Comparison of ENCODE assay signal across 8 mouse cellular contexts in genomic region chr9:37144696-37145095, GRCm38 (mm10). TPM values are rescaled to one million over a fixed set of nuclear protein-coding genes. Genes with fewer than 3 reads are reported as not detected.
DNase-seq lines count a peak whose midpoint lies in the region; ATAC-seq and TF ChIP-seq lines count a peak whose summit lies in the region.

No protein-coding gene starts in this region.

- H3K27me3 ChIP-seq in lung, embryonic 14.5 days (ENCODE audit: insufficient read depth, low read length) = 0 out of 2 replicates have a peak, but pooled peaks cover 4% of the 10 kb centered on the region
- H3K27me3 ChIP-seq in forebrain, embryonic 11.5 days (ENCODE audit: control insufficient read depth, insufficient read depth, low read length) = no peaks in the 10 kb centered on the region
- H3K27me3 ChIP-seq in limb, embryonic 12.5 days = peaks cover 62% of the 10 kb centered on the region
- no peaks in the 10 kb centered on the region for H3K27me3 ChIP-seq in stomach, embryonic 14.5 days (ENCODE audit: control insufficient read depth, insufficient read depth, low read length)

- no peak for DNase-seq in lung, embryonic 14.5 days
- no peak for DNase-seq in lung, postnatal 4 days
- no peak for DNase-seq in forebrain, embryonic 11.5 days (ENCODE audit: low spot score)
- no peak for DNase-seq in layer of hippocampus, adult 18-20 months (ENCODE audit: low spot score in 2 of 2)
- no peak for DNase-seq in adipocyte (ENCODE audit: low spot score)
- DNase-seq in adrenal gland, postnatal 10 days = no peak

- H3K27ac ChIP-seq in lung, embryonic 14.5 days (ENCODE audit: low read depth) = peak overlapping the region; percentile 97
- peak overlapping the region; percentile 97 for H3K27ac ChIP-seq in forebrain, embryonic 11.5 days (ENCODE audit: low read depth, low read length)
- peak overlapping the region; percentile 96 for H3K27ac ChIP-seq in limb, embryonic 12.5 days
- peak overlapping the region; percentile 98 for H3K27ac ChIP-seq in stomach, embryonic 14.5 days (ENCODE audit: low read length)

- TF ChIP-seq CTCF in lung, embryonic 14.5 days (IDR thresholded peaks at IDR 0.05; ENCODE audit: low read depth) = no peak

- no peaks in the 10 kb centered on the region for H3K36me3 ChIP-seq in lung, embryonic 14.5 days (ENCODE audit: insufficient read depth)
- H3K36me3 ChIP-seq in forebrain, embryonic 11.5 days (ENCODE audit: control insufficient read depth, insufficient read depth, low read length) = no peaks in the 10 kb centered on the region
- H3K36me3 ChIP-seq in limb, embryonic 12.5 days = no peaks in the 10 kb centered on the region
- H3K36me3 ChIP-seq in stomach, embryonic 14.5 days (ENCODE audit: control insufficient read depth, insufficient read depth, low read length) = no peaks in the 10 kb centered on the region

- peak overlapping the region; percentile 79 for H3K9ac ChIP-seq in lung, embryonic 14.5 days
- H3K9ac ChIP-seq in forebrain, embryonic 11.5 days (ENCODE audit: low read length) = peak overlapping the region; percentile 90
- H3K9ac ChIP-seq in limb, embryonic 12.5 days (replicated peaks) = peak overlapping the region; percentile 91
- H3K9ac ChIP-seq in stomach, embryonic 14.5 days (replicated peaks; ENCODE audit: low read depth, low read length) = peak overlapping the region; percentile 85

- ATAC-seq in lung, embryonic 14.5 days (ENCODE audit: insufficient read depth) = no peak
- no peak for ATAC-seq in forebrain, embryonic 11.5 days (replicated peaks; ENCODE audit: low FRiP score)
- ATAC-seq in limb, embryonic 12.5 days (ENCODE audit: insufficient number of reproducible peaks, insufficient read depth, low FRiP score, low TSS enrichment, low read depth) = no peak
- ATAC-seq in stomach, embryonic 14.5 days (ENCODE audit: insufficient number of reproducible peaks, insufficient read depth, low FRiP score, low read depth) = no peak

- H3K4me1 ChIP-seq in lung, embryonic 14.5 days (ENCODE audit: insufficient read depth) = peaks cover 20% of the 10 kb centered on the region
- peaks cover 37% of the 10 kb centered on the region for H3K4me1 ChIP-seq in forebrain, embryonic 11.5 days (replicated peaks; ENCODE audit: control insufficient read depth, insufficient read depth, low read length)
- peaks cover 65% of the 10 kb centered on the region for H3K4me1 ChIP-seq in limb, embryonic 12.5 days (replicated peaks)
- peaks cover 39% of the 10 kb centered on the region for H3K4me1 ChIP-seq in stomach, embryonic 14.5 days (ENCODE audit: control insufficient read depth, insufficient read depth, low read length)

- 17% methylated on average over 6 of the region's 6 CpGs for WGBS in lung, embryonic 14.5 days
- 1% methylated on average over 6 of the region's 6 CpGs for WGBS in forebrain, embryonic 11.5 days
- WGBS in limb, embryonic 12.5 days = 1% methylated on average over 6 of the region's 6 CpGs
- 14% methylated on average over 6 of the region's 6 CpGs for WGBS in stomach, embryonic 14.5 days

- peak overlapping the region; percentile 91 for H3K4me2 ChIP-seq in lung, embryonic 14.5 days
- peak overlapping the region; percentile 93 for H3K4me2 ChIP-seq in forebrain, embryonic 11.5 days (ENCODE audit: low read depth, low read length, severe bottlenecking)
- H3K4me2 ChIP-seq in limb, embryonic 12.5 days = peak overlapping the region; percentile 90
- H3K4me2 ChIP-seq in stomach, embryonic 14.5 days (replicated peaks; ENCODE audit: low read depth, low read length) = peak overlapping the region; percentile 56

- H3K9me3 ChIP-seq in lung, embryonic 14.5 days (ENCODE audit: low read depth, low read length) = no peaks in the 10 kb centered on the region
- no peaks in the 10 kb centered on the region for H3K9me3 ChIP-seq in forebrain, embryonic 11.5 days (ENCODE audit: control insufficient read depth, low read length)
- H3K9me3 ChIP-seq in limb, embryonic 12.5 days = no peaks in the 10 kb centered on the region
- no peaks in the 10 kb centered on the region for H3K9me3 ChIP-seq in stomach, embryonic 14.5 days (ENCODE audit: control insufficient read depth, low read depth, low read length)

- peak overlapping the region; percentile 69 for H3K4me3 ChIP-seq in lung, embryonic 14.5 days (ENCODE audit: low read depth, low read length)
- H3K4me3 ChIP-seq in forebrain, embryonic 11.5 days (ENCODE audit: low read depth, low read length) = peak overlapping the region; percentile 60
- H3K4me3 ChIP-seq in limb, embryonic 12.5 days (replicated peaks) = peak overlapping the region; percentile 74
- peak overlapping the region; percentile 72 for H3K4me3 ChIP-seq in stomach, embryonic 14.5 days (ENCODE audit: low read depth, low read length)

RNA-seq across cellular contexts. Expression of gene Pknox2, which starts 2.5 kb away (rescaled TPM):
- polyA plus RNA-seq in lung, embryonic 14.5 days (2014; fragmentation: Nextera tagmentation; extraction: Ambion mirVana) = 6.7 and 7.1 TPM in 2 replicates
- polyA plus RNA-seq in forebrain, embryonic 11.5 days (2014; fragmentation: Nextera tagmentation; extraction: Ambion mirVana) = 21.0 and 23.7 TPM in 2 replicates
- polyA plus RNA-seq in limb, embryonic 12.5 days (2016; fragmentation: Nextera tagmentation; extraction: Ambion mirVana) = 15.5 and 18.6 TPM in 2 replicates
- polyA plus RNA-seq in stomach, embryonic 14.5 days (2014; fragmentation: Nextera tagmentation; extraction: Ambion mirVana) = 6.1 and 7.5 TPM in 2 replicates
- total RNA-seq in layer of hippocampus, adult 18-20 months (2021) = 10 to 100 TPM; 38.3 to 39.2 TPM
- 1 to 10 TPM; 3.3 to 6.3 TPM for total RNA-seq in adrenal gland, postnatal 10 days (2021)
